Mouse (Mus musculus) leukemia stem cell, adult 10-12 weeks (primary cell): ENCODE results near the gene Eppin. TPM values are rescaled to one million over a fixed set of nuclear protein-coding genes. Genes with fewer than 3 reads are reported as not detected.

Experiments used
- polyA plus RNA-seq: library from polyadenylated mRNA; stranded (reverse); fragments of >175 nt; gene quantifications from 2 replicates; pipeline ENCODE4 v1.2.3, GENCODE M21; 2012; ENCODE audit warnings: low replicate concordance

Gene Eppin
- not detected in 2 replicates for polyA plus RNA-seq

DNA sequence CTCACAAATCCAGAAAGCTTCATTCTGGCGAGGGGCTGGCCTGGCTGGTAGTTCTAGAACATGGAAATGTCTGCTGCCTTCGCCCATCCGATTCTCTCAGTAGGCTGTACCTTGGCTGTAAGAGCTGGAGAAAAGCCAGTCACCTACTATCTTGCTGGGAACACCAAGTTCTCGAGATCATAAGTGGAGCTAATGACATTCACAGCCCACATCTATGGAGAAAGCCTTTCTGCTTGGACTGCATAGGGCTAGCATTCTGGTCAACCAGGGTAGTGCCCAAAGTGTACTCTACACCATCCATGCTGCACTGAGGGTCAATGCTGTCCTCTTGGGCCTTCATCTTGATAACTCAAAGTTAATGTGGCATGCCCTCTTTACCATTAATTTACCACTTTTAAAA, at the start of gene Eppin:
Eppin (minus strand) TSS at position 101 of the 400 bp plus-strand sequence.

DNA sequence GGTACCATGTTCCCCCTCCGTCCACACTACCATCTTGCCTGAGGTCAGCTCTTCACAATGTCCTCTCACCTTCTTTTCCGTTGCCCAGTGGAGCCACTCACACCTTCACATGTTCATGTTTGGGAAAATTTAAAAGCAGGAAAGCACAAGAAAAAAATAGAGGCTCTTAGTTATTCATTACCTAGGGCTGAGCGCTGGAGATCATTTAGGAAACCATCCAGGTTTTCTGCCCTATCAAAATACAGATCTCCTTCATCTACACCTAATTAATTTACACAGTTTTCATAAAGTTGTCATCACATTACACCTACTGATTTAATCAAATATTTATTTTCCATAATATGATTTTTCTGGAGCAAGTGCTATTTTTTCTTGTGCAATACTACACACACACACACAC, 45.3 kb upstream of the Eppin start, which contains the start of gene Wfdc16:
Wfdc16 (minus strand) TSS at position 101 of the 400 bp plus-strand sequence.

DNA sequence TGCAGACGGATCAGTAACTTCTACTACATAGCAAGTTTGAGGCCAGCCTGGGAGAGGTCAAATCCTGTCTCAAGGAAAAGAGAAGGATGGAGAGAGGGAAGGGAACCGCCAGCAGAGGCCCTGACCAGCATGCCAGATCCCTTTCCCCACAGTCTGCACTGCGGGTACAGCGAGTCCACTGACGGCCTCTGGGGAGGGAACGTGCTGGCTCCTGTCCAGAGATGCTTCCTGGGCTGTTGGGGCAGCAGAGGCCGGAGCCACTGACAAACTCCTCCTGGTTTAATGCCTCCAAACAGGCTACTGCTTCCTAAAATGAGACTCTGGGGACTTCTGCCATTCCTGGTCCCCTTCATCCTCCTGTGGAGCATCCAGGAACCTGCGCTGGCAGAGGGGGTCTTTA, 20.1 kb upstream of the Eppin start, which contains the start of the genes Wfdc6b and Wfdc8:
Wfdc6b (plus strand) TSS at position 52 of the 400 bp plus-strand sequence.
Wfdc8 (minus strand) TSS at position 156 of the 400 bp plus-strand sequence.

DNA sequence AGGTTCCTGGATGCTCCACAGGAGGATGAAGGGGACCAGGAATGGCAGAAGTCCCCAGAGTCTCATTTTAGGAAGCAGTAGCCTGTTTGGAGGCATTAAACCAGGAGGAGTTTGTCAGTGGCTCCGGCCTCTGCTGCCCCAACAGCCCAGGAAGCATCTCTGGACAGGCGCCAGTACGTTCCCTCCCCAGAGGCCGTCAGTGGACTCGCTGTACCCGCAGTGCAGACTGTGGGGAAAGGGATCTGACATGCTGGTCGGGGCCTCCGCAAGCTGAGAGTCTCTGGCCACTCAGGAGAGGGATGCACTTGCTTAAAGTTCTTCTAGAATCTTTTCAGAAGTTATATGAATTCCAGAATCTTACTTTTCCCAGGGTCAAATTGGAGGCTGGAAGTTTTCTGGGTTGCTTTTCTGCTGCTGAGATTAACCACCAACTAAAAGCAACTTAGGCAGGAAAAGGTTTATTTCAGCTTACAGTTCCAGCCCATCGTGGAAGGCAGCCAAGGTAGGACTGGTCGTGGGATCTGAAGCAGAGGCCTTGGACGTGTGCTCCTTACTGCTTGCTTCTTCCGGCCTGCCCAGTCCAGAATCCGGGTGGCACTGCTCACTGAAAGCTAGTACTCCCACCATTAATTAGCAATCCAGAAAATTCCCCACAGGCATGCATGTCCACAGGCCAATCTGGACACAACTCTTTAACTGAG, 8.2 kb downstream of the Eppin start, which contains the start of gene Wfdc6a:
Wfdc6a (minus strand) TSS at position 423 of the 701 bp plus-strand sequence.

DNA sequence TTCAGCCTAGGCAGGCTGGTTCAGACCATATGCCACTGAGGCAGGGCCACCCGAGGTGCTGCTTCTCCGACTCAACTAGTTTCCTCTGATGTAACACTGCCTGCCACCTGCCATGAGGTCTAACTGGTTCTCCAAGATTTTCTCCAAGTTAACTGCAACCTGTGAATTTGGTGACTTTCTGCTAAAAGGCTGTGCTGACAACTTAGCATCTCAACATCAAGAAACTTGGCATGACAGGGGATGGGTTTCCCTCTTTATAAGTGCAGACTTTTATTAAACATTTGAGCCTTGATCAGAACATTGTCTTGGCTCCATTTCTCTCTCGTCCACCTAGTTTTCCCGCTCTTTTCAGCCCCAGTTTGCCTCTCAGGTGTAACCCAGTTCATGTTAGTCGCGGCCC, 20.0 kb downstream of the Eppin start, which contains the start of gene Spint3:
Spint3 (minus strand) TSS at position 101 of the 400 bp plus-strand sequence.

DNA sequence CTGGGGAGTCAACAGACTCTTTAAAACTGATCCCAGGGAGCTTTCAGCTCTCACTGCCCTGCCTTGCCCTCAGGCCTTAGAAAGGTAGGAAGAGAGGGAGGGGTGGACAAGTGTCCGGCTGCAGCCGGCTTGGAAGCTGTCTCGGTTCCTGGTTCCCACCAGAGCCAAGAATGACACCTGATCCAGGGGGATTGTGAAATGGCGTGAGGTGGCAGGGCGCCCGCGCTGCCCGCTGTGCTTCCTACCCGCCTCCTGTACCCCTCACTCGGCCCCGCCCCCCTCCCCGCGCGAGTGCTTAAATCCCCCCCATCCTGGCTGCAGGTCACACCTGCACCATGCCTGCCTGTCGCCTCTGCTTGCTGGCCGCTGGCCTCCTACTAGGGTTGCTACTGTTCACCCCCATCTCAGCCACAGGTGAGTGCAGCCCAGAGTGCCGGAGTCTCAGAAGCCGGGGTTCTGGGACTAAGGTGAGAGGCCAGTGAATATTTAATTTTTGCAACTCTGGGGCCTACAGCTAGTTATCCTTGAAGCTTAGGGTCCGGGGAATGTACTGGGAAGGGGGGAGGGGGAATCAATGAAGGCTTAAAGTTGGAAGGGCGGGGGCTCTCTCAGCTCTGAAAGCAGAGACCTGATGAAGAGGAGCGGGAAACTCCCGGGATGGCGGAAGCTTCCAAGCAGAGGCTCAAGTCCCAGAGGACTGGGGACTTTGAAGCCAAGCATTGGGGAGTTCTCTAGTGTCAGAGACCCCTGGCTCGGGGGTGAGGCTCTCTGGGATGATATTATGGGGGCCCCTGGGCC, 30.8 kb downstream of the Eppin start, which contains the start of gene Wfdc2:
Wfdc2 (plus strand) TSS at position 23 of the 798 bp plus-strand sequence.

Other genes with a start within 250 kb of the Eppin start
- gene Slpi, start 204.5 kb downstream of the Eppin start, polyA plus RNA-seq, result 5.2 and 16.4 TPM in 2 replicates
- 0.09 and 0.25 TPM in 2 replicates for gene Rbpjl, start 190.5 kb downstream of the Eppin start, polyA plus RNA-seq
- gene Matn4, start 188.4 kb downstream of the Eppin start, polyA plus RNA-seq, result 0.07 TPM in 1 of 2 replicates, not detected in the other
- 1.4 and 10.9 TPM in 2 replicates for gene Sdc4, start 149.7 kb downstream of the Eppin start, polyA plus RNA-seq
- 222 and 239 TPM in 2 replicates for gene Sys1, start 136.6 kb downstream of the Eppin start, polyA plus RNA-seq
- gene Gm20458, start 132.6 kb downstream of the Eppin start, polyA plus RNA-seq, result 0.17 and 0.94 TPM in 2 replicates
- not detected in 2 replicates for gene Trp53tg5, start 119.9 kb downstream of the Eppin start, polyA plus RNA-seq
- gene Dbndd2, start 107.5 kb downstream of the Eppin start, polyA plus RNA-seq, result 15.3 and 25.0 TPM in 2 replicates
- 173 and 257 TPM in 2 replicates for gene Pigt, start 96.1 kb downstream of the Eppin start, polyA plus RNA-seq
- not detected in 2 replicates for gene Wfdc2, start 31.2 kb downstream of the Eppin start, polyA plus RNA-seq
- not detected in 2 replicates for gene Spint3, start 20.1 kb downstream of the Eppin start, polyA plus RNA-seq
- gene Wfdc6a, start 8.1 kb downstream of the Eppin start, polyA plus RNA-seq, result not detected in 2 replicates
- gene Wfdc6b, start 19.9 kb upstream of the Eppin start, polyA plus RNA-seq, result not detected in 2 replicates
- gene Wfdc8, start 20.0 kb upstream of the Eppin start, polyA plus RNA-seq, result not detected in 2 replicates
- not detected in 2 replicates for gene Wfdc16, start 45.2 kb upstream of the Eppin start, polyA plus RNA-seq
- gene Wfdc10, start 62.5 kb upstream of the Eppin start, polyA plus RNA-seq, result not detected in 2 replicates
- gene Wfdc9, start 63.0 kb upstream of the Eppin start, polyA plus RNA-seq, result not detected in 2 replicates
- not detected in 2 replicates for gene Wfdc11, start 80.5 kb upstream of the Eppin start, polyA plus RNA-seq
- not detected in 2 replicates for gene Wfdc13, start 91.5 kb upstream of the Eppin start, polyA plus RNA-seq
- gene Spint4, start 104.9 kb upstream of the Eppin start, polyA plus RNA-seq, result not detected in 2 replicates
- gene Spint5, start 121.7 kb upstream of the Eppin start, polyA plus RNA-seq, result not detected in 2 replicates
- gene Wfdc3, start 152.3 kb upstream of the Eppin start, polyA plus RNA-seq, result 0.14 TPM in 1 of 2 replicates, not detected in the other
- gene Dnttip1, start 152.4 kb upstream of the Eppin start, polyA plus RNA-seq, result 30.4 and 109 TPM in 2 replicates
- gene Ube2c, start 176.3 kb upstream of the Eppin start, polyA plus RNA-seq, result 143 and 160 TPM in 2 replicates
- not detected in 2 replicates for gene Tnnc2, start 186.4 kb upstream of the Eppin start, polyA plus RNA-seq
- gene Snx21, start 192.2 kb upstream of the Eppin start, polyA plus RNA-seq, result 3.9 and 10.1 TPM in 2 replicates
- gene Acot8, start 211.3 kb upstream of the Eppin start, polyA plus RNA-seq, result 13.5 and 59.4 TPM in 2 replicates
- 0.55 and 2.0 TPM in 2 replicates for gene Zswim3, start 211.5 kb upstream of the Eppin start, polyA plus RNA-seq
- 15.5 and 30.3 TPM in 2 replicates for gene Zswim1, start 229.1 kb upstream of the Eppin start, polyA plus RNA-seq
- gene Spata25, start 234.9 kb upstream of the Eppin start, polyA plus RNA-seq, result not detected in 2 replicates
- gene Ctsa, start 239.3 kb upstream of the Eppin start, polyA plus RNA-seq, result 21.4 and 125 TPM in 2 replicates
- gene Neurl2, start 239.9 kb upstream of the Eppin start, polyA plus RNA-seq, result 2.3 and 2.5 TPM in 2 replicates